Mouse (Mus musculus): ENCODE measurements at regions not wholly inside any gene's neighbourhood (a gene's known extent, or its start where the extent isn't known, plus 50 kb on each side); places are given as distances from the start of the nearest gene placed in this dataset.

- 75% methylated on average over 4 of the region's 4 CpGs for WGBS
- DNase-seq (ENCODE audit: low spot score): no peak
These were observed 97.2 kb upstream of the Pam start for GRCm38 (mm10) chr1:98192671-98193070.

GRCm38 (mm10) chr1:98192044-98192484, 96.6 kb upstream of the Pam start:
- ATAC-seq (ENCODE audit: low read depth) (no peak), DNase-seq (ENCODE audit: low spot score) (peak; percentile 56)
- Histone ChIP-seq H3K9me3 (ENCODE audit: control insufficient read depth, low read length) (no peaks in the 10 kb centered on the region), H3K27me3 (replicated peaks; ENCODE audit: control insufficient read depth, insufficient read depth, low read length) (no peaks in the 10 kb centered on the region), H3K27ac (replicated peaks; ENCODE audit: low read depth, low read length) (0 out of 2 replicates have a peak overlapping the region, but pooled peaks have one; percentile 11), H3K4me3 (ENCODE audit: low read depth, low read length) (no peak overlapping the region), H3K9ac (ENCODE audit: low read depth, low read length) (no peak overlapping the region), H3K36me3 (ENCODE audit: control insufficient read depth, insufficient read depth, low read length) (no peaks in the 10 kb centered on the region), H3K4me1 (ENCODE audit: control insufficient read depth, insufficient read depth, low read length) (peaks cover 3% of the 10 kb centered on the region; the same call in 1 of the 2 replicates), H3K4me2 (ENCODE audit: low read depth, low read length) (peak overlapping the region; percentile 4; the same call in 1 of the 2 replicates)
- WGBS: 47% methylated on average over 8 of the region's 8 CpGs

More at GRCm38 (mm10) chr1:98192671-98193070, 97.2 kb upstream of the Pam start:
- Histone ChIP-seq H3K4me2 (ENCODE audit: low read depth, low read length) (no peak overlapping the region), H3K27ac (replicated peaks; ENCODE audit: low read depth, low read length) (no peak overlapping the region), H3K36me3 (ENCODE audit: control insufficient read depth, insufficient read depth, low read length) (no peaks in the 10 kb centered on the region), H3K4me3 (ENCODE audit: low read depth, low read length) (no peak overlapping the region), H3K27me3 (replicated peaks; ENCODE audit: control insufficient read depth, insufficient read depth, low read length) (no peaks in the 10 kb centered on the region), H3K9me3 (ENCODE audit: control insufficient read depth, low read length) (no peaks in the 10 kb centered on the region), H3K9ac (ENCODE audit: low read depth, low read length) (no peak overlapping the region), H3K4me1 (ENCODE audit: control insufficient read depth, insufficient read depth, low read length) (peaks cover 3% of the 10 kb centered on the region; the same call in 1 of the 2 replicates)
- ATAC-seq (ENCODE audit: low read depth): no peak

GRCm38 (mm10) chr1:98191331-98191730, 95.9 kb upstream of the Pam start:
- H3K36me3 ChIP-seq (ENCODE audit: control insufficient read depth, insufficient read depth, low read length): no peaks in the 10 kb centered on the region
- no peak overlapping the region for H3K4me2 ChIP-seq (ENCODE audit: low read depth, low read length)
- H3K27me3 ChIP-seq (replicated peaks; ENCODE audit: control insufficient read depth, insufficient read depth, low read length): no peaks in the 10 kb centered on the region
- peaks cover 3% of the 10 kb centered on the region; the same call in 1 of the 2 replicates for H3K4me1 ChIP-seq (ENCODE audit: control insufficient read depth, insufficient read depth, low read length)
- 36% methylated on average over 2 of the region's 2 CpGs for WGBS
- H3K4me3 ChIP-seq (ENCODE audit: low read depth, low read length): no peak overlapping the region
- ATAC-seq (ENCODE audit: low read depth) (no peak), DNase-seq (ENCODE audit: low spot score) (peak; percentile 16)
- H3K9me3 ChIP-seq (ENCODE audit: control insufficient read depth, low read length): no peaks in the 10 kb centered on the region
- no peak overlapping the region for H3K9ac ChIP-seq (ENCODE audit: low read depth, low read length)
- no peak overlapping the region for H3K27ac ChIP-seq (replicated peaks; ENCODE audit: low read depth, low read length)

- Histone ChIP-seq H3K27ac (replicated peaks; ENCODE audit: low read depth, low read length) (no peak overlapping the region), H3K4me3 (ENCODE audit: low read depth, low read length) (no peak overlapping the region), H3K4me1 (ENCODE audit: control insufficient read depth, insufficient read depth, low read length) (peaks cover 3% of the 10 kb centered on the region; the same call in 1 of the 2 replicates), H3K27me3 (replicated peaks; ENCODE audit: control insufficient read depth, insufficient read depth, low read length) (no peaks in the 10 kb centered on the region), H3K9ac (ENCODE audit: low read depth, low read length) (no peak overlapping the region), H3K4me2 (ENCODE audit: low read depth, low read length) (no peak overlapping the region), H3K9me3 (ENCODE audit: control insufficient read depth, low read length) (no peaks in the 10 kb centered on the region), H3K36me3 (ENCODE audit: control insufficient read depth, insufficient read depth, low read length) (no peaks in the 10 kb centered on the region)
- DNase-seq (ENCODE audit: low spot score) (no peak), ATAC-seq (ENCODE audit: low read depth) (no peak)
- WGBS: 39% methylated on average over 6 of the region's 6 CpGs
These were observed 95.3 kb upstream of the Pam start for GRCm38 (mm10) chr1:98190741-98191140.

GRCm38 (mm10) chr1:98189991-98190471, 94.6 kb upstream of the Pam start:
- no peaks in the 10 kb centered on the region for H3K27me3 ChIP-seq (replicated peaks; ENCODE audit: control insufficient read depth, insufficient read depth, low read length)
- 50% methylated on average over 6 of the region's 6 CpGs for WGBS
- H3K9me3 ChIP-seq (ENCODE audit: control insufficient read depth, low read length): no peaks in the 10 kb centered on the region
- peaks cover 3% of the 10 kb centered on the region; the same call in 1 of the 2 replicates for H3K4me1 ChIP-seq (ENCODE audit: control insufficient read depth, insufficient read depth, low read length)
- no peak overlapping the region for H3K27ac ChIP-seq (replicated peaks; ENCODE audit: low read depth, low read length)
- ATAC-seq (ENCODE audit: low read depth) (peak; percentile 95; the same call in 1 of the 2 replicates), DNase-seq (ENCODE audit: low spot score) (peak; percentile 72)
- no peak overlapping the region for H3K4me3 ChIP-seq (ENCODE audit: low read depth, low read length)
- no peak overlapping the region for H3K9ac ChIP-seq (ENCODE audit: low read depth, low read length)
- H3K36me3 ChIP-seq (ENCODE audit: control insufficient read depth, insufficient read depth, low read length): no peaks in the 10 kb centered on the region
- H3K4me2 ChIP-seq (ENCODE audit: low read depth, low read length): no peak overlapping the region

GRCm38 (mm10) chr1:98180372-98180771, 84.9 kb upstream of the Pam start:
- Histone ChIP-seq H3K4me1 (ENCODE audit: control insufficient read depth, insufficient read depth, low read length) (no peaks in the 10 kb centered on the region), H3K27me3 (replicated peaks; ENCODE audit: control insufficient read depth, insufficient read depth, low read length) (no peaks in the 10 kb centered on the region), H3K9me3 (ENCODE audit: control insufficient read depth, low read length) (no peaks in the 10 kb centered on the region), H3K4me3 (ENCODE audit: low read depth, low read length) (no peak overlapping the region), H3K4me2 (ENCODE audit: low read depth, low read length) (no peak overlapping the region), H3K9ac (ENCODE audit: low read depth, low read length) (no peak overlapping the region), H3K27ac (replicated peaks; ENCODE audit: low read depth, low read length) (no peak overlapping the region), H3K36me3 (ENCODE audit: control insufficient read depth, insufficient read depth, low read length) (no peaks in the 10 kb centered on the region)
- peak; percentile 13 for DNase-seq (ENCODE audit: low spot score)
- 39% methylated on average over 6 of the region's 6 CpGs for WGBS
- ATAC-seq (ENCODE audit: low read depth): no peak

- Histone ChIP-seq H3K27me3 (replicated peaks; ENCODE audit: control insufficient read depth, insufficient read depth, low read length) (no peaks in the 10 kb centered on the region), H3K4me2 (ENCODE audit: low read depth, low read length) (no peak overlapping the region), H3K36me3 (ENCODE audit: control insufficient read depth, insufficient read depth, low read length) (no peaks in the 10 kb centered on the region), H3K27ac (replicated peaks; ENCODE audit: low read depth, low read length) (no peak overlapping the region), H3K9me3 (ENCODE audit: control insufficient read depth, low read length) (no peaks in the 10 kb centered on the region), H3K4me1 (ENCODE audit: control insufficient read depth, insufficient read depth, low read length) (peaks cover 5% of the 10 kb centered on the region; the same call in 1 of the 2 replicates), H3K9ac (ENCODE audit: low read depth, low read length) (no peak overlapping the region), H3K4me3 (ENCODE audit: low read depth, low read length) (no peak overlapping the region)
- 33% methylated on average over 1 of the region's 1 CpGs for WGBS
- DNase-seq (ENCODE audit: low spot score): peak; percentile 22
- ATAC-seq (ENCODE audit: low read depth): peak; percentile 51; the same call in 1 of the 2 replicates
These were observed 83.6 kb upstream of the Pam start for GRCm38 (mm10) chr1:98179030-98179429.

GRCm38 (mm10) chr1:98174811-98175132, 79.3 kb upstream of the Pam start:
- H3K27ac ChIP-seq (replicated peaks; ENCODE audit: low read depth, low read length): peak overlapping the region; percentile 40
- H3K27me3 ChIP-seq (replicated peaks; ENCODE audit: control insufficient read depth, insufficient read depth, low read length): no peaks in the 10 kb centered on the region
- peak overlapping the region; percentile 12; the same call in 1 of the 2 replicates for H3K4me2 ChIP-seq (ENCODE audit: low read depth, low read length)
- no peak overlapping the region for H3K9ac ChIP-seq (ENCODE audit: low read depth, low read length)
- H3K4me1 ChIP-seq (ENCODE audit: control insufficient read depth, insufficient read depth, low read length): peaks cover 9% of the 10 kb centered on the region; the same call in 1 of the 2 replicates
- DNase-seq (ENCODE audit: low spot score) (no peak), ATAC-seq (ENCODE audit: low read depth) (peak; percentile 64; the same call in 1 of the 2 replicates)
- no peaks in the 10 kb centered on the region for H3K36me3 ChIP-seq (ENCODE audit: control insufficient read depth, insufficient read depth, low read length)
- H3K4me3 ChIP-seq (ENCODE audit: low read depth, low read length): no peak overlapping the region
- 41% methylated on average over 4 of the region's 4 CpGs for WGBS
- no peaks in the 10 kb centered on the region for H3K9me3 ChIP-seq (ENCODE audit: control insufficient read depth, low read length)

Measured in embryonic facial prominence, embryonic 14.5 days (tissue).